Comparison of ENCODE assay signal across 8 mouse cellular contexts in the genomic region with DNA sequence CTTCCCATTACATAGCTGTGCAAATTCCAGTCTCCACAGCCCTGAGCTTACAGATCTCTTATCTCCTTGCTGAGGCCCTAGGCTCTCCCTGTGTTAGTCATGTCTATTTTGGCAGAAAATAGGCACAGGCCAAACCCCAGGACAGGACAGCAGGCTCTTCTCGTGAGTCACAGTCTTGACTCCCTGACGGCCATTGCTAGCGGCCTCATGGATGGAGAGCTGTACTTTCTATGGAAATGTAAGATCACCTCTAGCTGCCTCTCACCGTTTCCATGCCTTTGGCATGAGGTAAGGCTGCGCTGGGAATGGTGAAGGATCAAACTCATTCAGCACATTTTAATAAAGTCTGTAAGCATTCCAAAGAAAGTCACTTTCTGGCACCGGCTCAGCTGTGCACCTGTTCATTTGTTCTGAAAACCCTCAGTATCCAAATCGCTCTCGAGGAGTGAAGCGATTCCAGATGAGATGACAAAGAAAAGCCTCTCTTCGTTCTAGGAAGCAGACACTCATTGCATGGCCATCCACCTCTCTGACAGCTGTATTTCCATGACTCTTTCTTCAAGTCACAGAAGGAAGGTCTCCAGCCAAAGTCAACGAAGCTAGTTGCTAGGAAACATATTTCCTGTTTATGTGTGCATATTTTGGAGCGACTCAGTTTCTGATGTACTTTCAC.
DNase-seq lines count a peak whose midpoint lies in the region; ATAC-seq and TF ChIP-seq lines count a peak whose summit lies in the region.

No protein-coding gene starts in this region.

- no peak; the same call in 1 of the 2 replicates for ATAC-seq in heart, embryonic 13.5 days (ENCODE audit: extremely low read depth, insufficient number of reproducible peaks, low FRiP score, low TSS enrichment)
- no peak for ATAC-seq in stomach, embryonic 15.5 days (ENCODE audit: insufficient read depth, low FRiP score, low read depth)

- peak overlapping the region; percentile 21; the same call in 1 of the 2 replicates for H3K9ac ChIP-seq in heart, embryonic 13.5 days
- H3K9ac ChIP-seq in stomach, embryonic 15.5 days: no peak overlapping the region

- no peak overlapping the region for H3K4me3 ChIP-seq in testis, adult 2 months (ENCODE audit: control insufficient read depth, low read depth, low read length)
- H3K4me3 ChIP-seq in heart, embryonic 13.5 days: no peak overlapping the region
- no peak overlapping the region for H3K4me3 ChIP-seq in stomach, embryonic 15.5 days (replicated peaks)
- H3K4me3 ChIP-seq in midbrain, embryonic 10.5 days: no peak overlapping the region

- no peaks in the 10 kb centered on the region for H3K9me3 ChIP-seq in heart, embryonic 13.5 days
- no peaks in the 10 kb centered on the region for H3K9me3 ChIP-seq in stomach, embryonic 15.5 days
- no peaks in the 10 kb centered on the region for H3K9me3 ChIP-seq in midbrain, embryonic 10.5 days (replicated peaks)

- DNase-seq in testis, postnatal 10 days (ENCODE audit: low spot score): no peak
- peak; percentile 46 for DNase-seq in cerebellum, adult 11-12 months
- peak; percentile 34 to 64 for DNase-seq in kidney, postnatal 36 days
- no peak for DNase-seq in layer of hippocampus, adult 9-11 months
- DNase-seq in midbrain, embryonic 10.5 days (ENCODE audit: low spot score): no peak

- no peak for TF ChIP-seq CTCF in testis, adult 2 months (IDR thresholded peaks at IDR 0.05; ENCODE audit: control insufficient read depth, insufficient read depth, insufficient replicate concordance, low read depth, low read length)

- peak overlapping the region; percentile 51 for H3K4me2 ChIP-seq in heart, embryonic 13.5 days
- H3K4me2 ChIP-seq in stomach, embryonic 15.5 days: no peak overlapping the region

- TF ChIP-seq POLR2A in testis, adult 2 months (IDR thresholded peaks at IDR 0.05; ENCODE audit: control insufficient read depth, low read depth, low read length): no peak

- H3K27ac ChIP-seq in testis, adult 2 months (ENCODE audit: control insufficient read depth, insufficient read depth, low read depth, low read length): peak overlapping the region; percentile 36
- H3K27ac ChIP-seq in heart, embryonic 13.5 days (replicated peaks): peak overlapping the region; percentile 82
- H3K27ac ChIP-seq in stomach, embryonic 15.5 days: peak overlapping the region; percentile 4; the same call in 1 of the 2 replicates
- no peak overlapping the region for H3K27ac ChIP-seq in midbrain, embryonic 10.5 days (replicated peaks)

- H3K36me3 ChIP-seq in testis, adult 2 months (ENCODE audit: control insufficient read depth, insufficient read depth, low read length): no peaks in the 10 kb centered on the region; the same call in none of the 2 replicates
- H3K36me3 ChIP-seq in heart, embryonic 13.5 days: peaks cover 5% of the 10 kb centered on the region; the same call in 1 of the 2 replicates
- no peaks in the 10 kb centered on the region for H3K36me3 ChIP-seq in stomach, embryonic 15.5 days
- H3K36me3 ChIP-seq in midbrain, embryonic 10.5 days: no peaks in the 10 kb centered on the region

- 42% methylated on average over 12 of the region's 12 CpGs for WGBS in heart, embryonic 13.5 days
- WGBS in stomach, embryonic 15.5 days: 49% methylated on average over 12 of the region's 12 CpGs
- 88% methylated on average over 12 of the region's 12 CpGs for WGBS in midbrain, embryonic 10.5 days

- H3K27me3 ChIP-seq in testis, adult 2 months (ENCODE audit: control insufficient read depth, insufficient read depth, low read length): no peaks in the 10 kb centered on the region
- no peaks in the 10 kb centered on the region for H3K27me3 ChIP-seq in heart, embryonic 13.5 days (replicated peaks)
- H3K27me3 ChIP-seq in stomach, embryonic 15.5 days (replicated peaks): no peaks in the 10 kb centered on the region
- H3K27me3 ChIP-seq in midbrain, embryonic 10.5 days (ENCODE audit: low read depth, poor library complexity, severe bottlenecking): no peaks in the 10 kb centered on the region

- peaks cover 2% of the 10 kb centered on the region for H3K4me1 ChIP-seq in testis, adult 2 months (ENCODE audit: control insufficient read depth, insufficient read depth, low read length)
- peaks cover 45% of the 10 kb centered on the region for H3K4me1 ChIP-seq in heart, embryonic 13.5 days
- peaks cover 11% of the 10 kb centered on the region for H3K4me1 ChIP-seq in stomach, embryonic 15.5 days
- peaks cover 25% of the 10 kb centered on the region for H3K4me1 ChIP-seq in midbrain, embryonic 10.5 days

Comparison
In these comparisons a context has a peak if more than half of its experiments do, and no peak if none do; other contexts are left out.
1. DNase-seq: peak in cerebellum, adult 11-12 months (single experiment) and kidney, postnatal 36 days (2 of 2); none in testis, postnatal 10 days (single experiment), layer of hippocampus, adult 9-11 months (single experiment) and midbrain, embryonic 10.5 days (single experiment).